Mouse (Mus musculus) urinary bladder, postnatal 36 days (tissue): ENCODE results near the gene Crip1.
"Not testable (repeated sequence)": the region's sequence is repeated elsewhere in the genome, so short reads cannot be mapped to it uniquely, and the experiment has no call there.

Experiments used
- DNase-seq, 2 experiments: peaks; one replicate each; pipeline ENCODE4 v3.0.0; 2022; ENCODE audit warnings: low spot score in 2 of 2, mixed read lengths in 1 of 2

The Crip1 gene

GRCm38 (mm10) chr12:113181020-113181419, 34.9 kb downstream of the Crip1 start:
- no peak for DNase-seq

GRCm38 (mm10) chr12:113184945-113185344, 38.8 kb downstream of the Crip1 start:
- DNase-seq = no peak

- no peak for DNase-seq
Observed at GRCm38 (mm10) chr12:113185442-113186291, 39.6 kb downstream of the Crip1 start, which contains the start of gene Tmem121. Gene Tmem121 (plus strand): TSS chr12:113185930.

- no peak for DNase-seq
Observed at GRCm38 (mm10) chr12:113186326-113187010, 40.4 kb downstream of the Crip1 start.

- no peak for DNase-seq
Observed at GRCm38 (mm10) chr12:113187011-113187375, 40.9 kb downstream of the Crip1 start.

GRCm38 (mm10) chr12:113187584-113188295, 41.6 kb downstream of the Crip1 start:
- peak; percentile 62 to 78 for DNase-seq

GRCm38 (mm10) chr12:113188349-113189055, 42.4 kb downstream of the Crip1 start:
- DNase-seq = no peak

GRCm38 (mm10) chr12:113193423-113193822, 47.3 kb downstream of the Crip1 start:
- no peak for DNase-seq

GRCm38 (mm10) chr12:113199132-113199531, 53.0 kb downstream of the Crip1 start:
- not testable (repeated sequence) for DNase-seq

GRCm38 (mm10) chr12:113201301-113201700, 55.2 kb downstream of the Crip1 start:
- DNase-seq = no peak

GRCm38 (mm10) chr12:113202008-113202407, 55.9 kb downstream of the Crip1 start:
- no peak for DNase-seq
